Mouse (Mus musculus): ENCODE measurements around the gene Lcn8.

- TF ChIP-seq CTCF (IDR thresholded peaks at IDR 0.05; ENCODE audit: low read depth) (no peak), EP300 (IDR thresholded peaks at IDR 0.05; ENCODE audit: low read depth) (no peak)
Measured at GRCm38 (mm10) chr2:25620852-25621228, 32.1 kb upstream of the Lcn8 start.
